25 mouse cellular contexts compared by ENCODE assay signal in genomic region chr11:71764743-71765142, GRCm38 (mm10). TPM values are rescaled to one million over a fixed set of nuclear protein-coding genes. Genes with fewer than 3 reads are reported as not detected.
DNase-seq lines count a peak whose midpoint lies in the region; ATAC-seq and TF ChIP-seq lines count a peak whose summit lies in the region.
"Had no signal": no experiment of that assay in that cellular context is flagged by ENCODE, and none has a peak within 500 bp of the region (broad histone marks: within the 10 kb centered on the region; RNA-seq: fewer than 3 reads in every experiment).

No protein-coding gene starts in this region.

- TF ChIP-seq POLR2A in lung, adult 2 months (IDR thresholded peaks at IDR 0.05; ENCODE audit: borderline replicate concordance, extremely low read depth, low read depth, low read length): no peak
- no peak for TF ChIP-seq POLR2A in ES-Bruce4 (IDR thresholded peaks at IDR 0.05; ENCODE audit: insufficient read depth, low read length)

- no peak overlapping the region for H3K4me3 ChIP-seq in lung, adult 2 months (replicated peaks; ENCODE audit: extremely low read depth, low read depth, low read length)
- no peak overlapping the region for H3K4me3 ChIP-seq in ES-Bruce4 (ENCODE audit: low read depth, low read length)
- no peak overlapping the region for H3K4me3 ChIP-seq in midbrain, embryonic 13.5 days (replicated peaks)
- H3K4me3 ChIP-seq: embryonic facial prominence, embryonic 13.5 days; limb, embryonic 15.5 days; lung, embryonic 15.5 days had no signal

- no peak overlapping the region for H3K4me2 ChIP-seq in midbrain, embryonic 13.5 days (replicated peaks)
- H3K4me2 ChIP-seq: embryonic facial prominence, embryonic 13.5 days; heart, embryonic 11.5 days; limb, embryonic 15.5 days; lung, embryonic 15.5 days had no signal

- intact Hi-C loops in heart, postnatal 14 days (cut with DNase I): no loop called here

- H3K4me1 ChIP-seq in lung, adult 2 months (ENCODE audit: control insufficient read depth, insufficient read depth, low read length): peaks cover 7% of the 10 kb centered on the region
- H3K4me1 ChIP-seq in ES-Bruce4 (ENCODE audit: control insufficient read depth, insufficient read depth, low read length): peaks cover 17% of the 10 kb centered on the region
- H3K4me1 ChIP-seq in midbrain, embryonic 13.5 days (replicated peaks): peaks cover 62% of the 10 kb centered on the region
- H3K4me1 ChIP-seq: embryonic facial prominence, embryonic 13.5 days; limb, embryonic 15.5 days; lung, embryonic 15.5 days had no signal

- TF ChIP-seq EP300 in ES-Bruce4 (IDR thresholded peaks at IDR 0.05; ENCODE audit: insufficient read depth, low read depth, low read length): peak; percentile 98

- H3K36me3 ChIP-seq in ES-Bruce4 (ENCODE audit: control insufficient read depth, insufficient read depth, low read length, poor library complexity, severe bottlenecking): no peaks in the 10 kb centered on the region; the same call in 1 of the 2 replicates
- peaks cover 60% of the 10 kb centered on the region for H3K36me3 ChIP-seq in midbrain, embryonic 13.5 days
- H3K36me3 ChIP-seq: embryonic facial prominence, embryonic 13.5 days; limb, embryonic 15.5 days; lung, embryonic 15.5 days had no signal

- peak; percentile 92 for DNase-seq in heart, adult 11 months
- DNase-seq in heart, postnatal 14 days: no peak
- DNase-seq in lung, postnatal 25 days (ENCODE audit: low spot score): peak; percentile 11
- DNase-seq in lung, adult 2 months: no peak
- no peak for DNase-seq in cerebellum, postnatal 4 days (ENCODE audit: low spot score in 2 of 2)
- no peak for DNase-seq in kidney, postnatal 25 days
- DNase-seq: adrenal gland, adult 8-10 months; cerebellum, adult 18-20 months; cerebellum, postnatal 14 days; forebrain, postnatal 0 days; kidney, postnatal 36 days; left cerebral cortex, postnatal 4 days; thymus, adult 2 months; thymus, postnatal 4 days had no signal

- H3K9ac ChIP-seq in ES-Bruce4 (ENCODE audit: low read depth, poor library complexity, severe bottlenecking): no peak overlapping the region
- H3K9ac ChIP-seq in midbrain, embryonic 13.5 days (replicated peaks): no peak overlapping the region
- H3K9ac ChIP-seq: embryonic facial prominence, embryonic 13.5 days; forebrain, postnatal 0 days; limb, embryonic 15.5 days; liver, embryonic 14.5 days; lung, embryonic 15.5 days had no signal

- H3K27ac ChIP-seq in ES-Bruce4 (ENCODE audit: insufficient read depth, low read length): peak overlapping the region; percentile 77
- H3K27ac ChIP-seq in midbrain, embryonic 13.5 days: peak overlapping the region; percentile 87; the same call in 1 of the 2 replicates
- H3K27ac ChIP-seq: embryonic facial prominence, embryonic 13.5 days; limb, embryonic 15.5 days; liver, embryonic 14.5 days; lung, embryonic 15.5 days; stomach, postnatal 0 days had no signal

- TF ChIP-seq CTCF in lung, adult 2 months (IDR thresholded peaks at IDR 0.05; ENCODE audit: insufficient read depth, low read length): no peak
- no peak for TF ChIP-seq CTCF in ES-Bruce4 (IDR thresholded peaks at IDR 0.05; ENCODE audit: low read depth, low read length)

- no peaks in the 10 kb centered on the region for H3K27me3 ChIP-seq in ES-Bruce4 (ENCODE audit: control insufficient read depth, insufficient read depth, low read length, poor library complexity, severe bottlenecking)
- H3K27me3 ChIP-seq in midbrain, embryonic 13.5 days: no peaks in the 10 kb centered on the region
- H3K27me3 ChIP-seq: limb, embryonic 15.5 days; lung, embryonic 15.5 days had no signal

- no peak for ATAC-seq in midbrain, embryonic 13.5 days
- ATAC-seq: activated CD4-positive, CD25-positive, alpha-beta regulatory T cell, adult 4 months; forebrain, postnatal 0 days; intestine, postnatal 0 days had no signal

- no peaks in the 10 kb centered on the region for H3K9me3 ChIP-seq in ES-Bruce4 (replicated peaks; ENCODE audit: control insufficient read depth, insufficient read depth, low read length, poor library complexity, severe bottlenecking)
- H3K9me3 ChIP-seq in midbrain, embryonic 13.5 days: no peaks in the 10 kb centered on the region
- H3K9me3 ChIP-seq: embryonic facial prominence, embryonic 13.5 days; limb, embryonic 15.5 days; lung, embryonic 15.5 days had no signal

- WGBS in lung, adult 2 months: 27% methylated on average over 2 of the region's 2 CpGs
- WGBS in midbrain, embryonic 13.5 days: 76% methylated on average over 2 of the region's 2 CpGs

RNA-seq across cellular contexts. Expression of gene Wscd1, which starts 15.0 kb away (rescaled TPM):
- 10 to 100 TPM; 10.4 to 10.9 TPM for total RNA-seq in heart, postnatal 14 days (2021)
- polyA plus RNA-seq in lung, adult 2 months (2012; rRNA removed): 45.4 and 52.6 TPM in 2 replicates
- polyA plus RNA-seq in ES-Bruce4 (2011; ENCODE audit: insufficient read depth, insufficient read length, low read depth, missing spikeins): 2.7 and 3.6 TPM in 2 replicates
- 79.2 and 82.5 TPM in 2 replicates for polyA plus RNA-seq in midbrain, embryonic 13.5 days (2015; fragmentation: Nextera tagmentation; extraction: Ambion mirVana)
- total RNA-seq: MEL had no signal
- polyA plus RNA-seq: activated CD4-positive, CD25-positive, alpha-beta regulatory T cell, adult 4 months had no signal

Comparison
In these comparisons a context has a peak if more than half of its experiments do, and no peak if none do; other contexts are left out.
1. DNase-seq: peak in heart, adult 11 months (single experiment) and lung, postnatal 25 days (single experiment); none in heart, postnatal 14 days (0 of 2), lung, adult 2 months (single experiment), cerebellum, postnatal 4 days (0 of 2) and kidney, postnatal 25 days (0 of 2).
2. RNA of gene Wscd1, which starts 15.0 kb away (polyA plus RNA-seq): 79.2 to 82.5 TPM in midbrain, embryonic 13.5 days and 45.4 to 52.6 TPM in lung, adult 2 months; 2.7 to 3.6 TPM in ES-Bruce4; every median in the first group is over 10 times any median in the second.